Mouse (Mus musculus) ES-E14 (cell line): ENCODE measurements around the gene Vangl1.

ENCODE experiments used
- CHD2 ChIP-seq: IDR thresholded peaks from 2 replicates; pipeline ENCODE4 v1.6.1; 2014; ENCODE audit warnings: mild to moderate bottlenecking, low read depth, low read length, inconsistent platforms
- HCFC1 ChIP-seq: IDR thresholded peaks from 2 replicates; pipeline ENCODE4 v1.6.1; 2012; ENCODE audit warnings: low read length, inconsistent platforms, borderline replicate concordance; ENCODE audit not compliant: insufficient read depth
- MAFK ChIP-seq: IDR thresholded peaks from 2 replicates; pipeline ENCODE4 v1.6.1; 2014; ENCODE audit warnings: mild to moderate bottlenecking, low read depth, low read length, inconsistent platforms; ENCODE audit not compliant: insufficient read depth
- ZC3H11A ChIP-seq: IDR thresholded peaks from 2 replicates; pipeline ENCODE4 v1.6.1; 2012; ENCODE audit warnings: low read depth, mild to moderate bottlenecking, inconsistent platforms, low read length, borderline replicate concordance
- ZNF384 ChIP-seq: IDR thresholded peaks from 2 replicates; pipeline ENCODE4 v1.6.1; 2012; ENCODE audit warnings: low read depth, low read length, inconsistent platforms

- TF ChIP-seq ZC3H11A: no peak
- no peak for TF ChIP-seq HCFC1
- TF ChIP-seq MAFK: no peak
- no peak for TF ChIP-seq CHD2
- no peak for TF ChIP-seq ZNF384
These were observed 50.4 kb downstream of the Vangl1 start for GRCm38 (mm10) chr3:102154107-102154506.
